Comparison of ENCODE assay signal across 19 mouse cellular contexts in genomic region chr5:150850821-150851220, GRCm38 (mm10).
"Had no signal": no experiment of that assay in that cellular context is flagged by ENCODE, and none has a peak within 500 bp of the region (broad histone marks: within the 10 kb centered on the region; RNA-seq: fewer than 3 reads in every experiment).

No protein-coding gene starts in this region.

- H3K9me3 ChIP-seq: limb, embryonic 10.5 days; limb, embryonic 13.5 days; liver, embryonic 12.5 days; liver, embryonic 15.5 days; lung, embryonic 15.5 days; midbrain, embryonic 12.5 days; midbrain, embryonic 15.5 days; neural tube, embryonic 12.5 days; neural tube, embryonic 15.5 days had no signal

- DNase-seq: kidney, adult 18-20 months; kidney, postnatal 36 days; liver; lung, adult 18-20 months; lung, postnatal 14 days; right cerebral cortex, adult 18-20 months; thymus, postnatal 25 days had no signal

- ATAC-seq: inflammation-experienced regulatory T-cells, adult 6 months; liver, embryonic 12.5 days; midbrain, embryonic 15.5 days had no signal

- H3K27me3 ChIP-seq: limb, embryonic 13.5 days; liver, embryonic 12.5 days; liver, embryonic 15.5 days; lung, embryonic 15.5 days; midbrain, embryonic 12.5 days; midbrain, embryonic 15.5 days; neural tube, embryonic 12.5 days; neural tube, embryonic 15.5 days had no signal

- H3K36me3 ChIP-seq: limb, embryonic 10.5 days; limb, embryonic 13.5 days; liver, embryonic 12.5 days; liver, embryonic 15.5 days; lung, embryonic 15.5 days; midbrain, embryonic 12.5 days; midbrain, embryonic 15.5 days; neural tube, embryonic 12.5 days; neural tube, embryonic 15.5 days had no signal

- H3K4me1 ChIP-seq: limb, embryonic 10.5 days; liver, embryonic 12.5 days; liver, embryonic 15.5 days; midbrain, embryonic 12.5 days; midbrain, embryonic 15.5 days; neural tube, embryonic 12.5 days; neural tube, embryonic 15.5 days had no signal

- H3K9ac ChIP-seq: limb, embryonic 13.5 days; liver, embryonic 12.5 days; liver, embryonic 15.5 days; lung, embryonic 15.5 days; midbrain, embryonic 12.5 days; midbrain, embryonic 15.5 days; neural tube, embryonic 12.5 days; neural tube, embryonic 15.5 days had no signal

- H3K27ac ChIP-seq: kidney, postnatal 0 days; limb, embryonic 10.5 days; limb, embryonic 13.5 days; liver, embryonic 12.5 days; liver, embryonic 15.5 days; lung, embryonic 15.5 days; macrophage; midbrain, embryonic 12.5 days; midbrain, embryonic 15.5 days; neural tube, embryonic 12.5 days; neural tube, embryonic 15.5 days had no signal

- H3K4me2 ChIP-seq: limb, embryonic 13.5 days; liver, embryonic 12.5 days; liver, embryonic 15.5 days; lung, embryonic 15.5 days; midbrain, embryonic 12.5 days; midbrain, embryonic 15.5 days; neural tube, embryonic 12.5 days; neural tube, embryonic 15.5 days had no signal

- H3K4me3 ChIP-seq: limb, embryonic 10.5 days; limb, embryonic 13.5 days; liver, embryonic 12.5 days; liver, embryonic 15.5 days; lung, embryonic 15.5 days; midbrain, embryonic 12.5 days; midbrain, embryonic 15.5 days; neural tube, embryonic 12.5 days; neural tube, embryonic 15.5 days had no signal
